25 mouse cellular contexts compared by ENCODE assay signal in genomic region chr14:103834147-103834546, GRCm38 (mm10). TPM values are rescaled to one million over a fixed set of nuclear protein-coding genes. Genes with fewer than 3 reads are reported as not detected.
DNase-seq lines count a peak whose midpoint lies in the region; ATAC-seq and TF ChIP-seq lines count a peak whose summit lies in the region.
"Had no signal": no experiment of that assay in that cellular context is flagged by ENCODE, and none has a peak within 500 bp of the region (broad histone marks: within the 10 kb centered on the region; RNA-seq: fewer than 3 reads in every experiment).

No protein-coding gene starts in this region.

- no peaks in the 10 kb centered on the region for H3K9me3 ChIP-seq in heart, embryonic 12.5 days (replicated peaks)
- no peaks in the 10 kb centered on the region for H3K9me3 ChIP-seq in hindbrain, postnatal 0 days (ENCODE audit: low read length)
- no peaks in the 10 kb centered on the region for H3K9me3 ChIP-seq in hindbrain, embryonic 11.5 days (ENCODE audit: control insufficient read depth, low read length)
- no peaks in the 10 kb centered on the region for H3K9me3 ChIP-seq in intestine, embryonic 16.5 days (ENCODE audit: control insufficient read depth, low read length)
- H3K9me3 ChIP-seq: forebrain, embryonic 10.5 days; hindbrain, embryonic 10.5 days; midbrain, embryonic 13.5 days; neural tube, embryonic 12.5 days; stomach, embryonic 15.5 days had no signal

- peaks cover 12% of the 10 kb centered on the region; the same call in 1 of the 2 replicates for H3K4me1 ChIP-seq in heart, embryonic 12.5 days (replicated peaks)
- no peaks in the 10 kb centered on the region for H3K4me1 ChIP-seq in hindbrain, postnatal 0 days (ENCODE audit: insufficient read depth, low read length)
- no peaks in the 10 kb centered on the region for H3K4me1 ChIP-seq in hindbrain, embryonic 11.5 days (replicated peaks; ENCODE audit: control insufficient read depth, insufficient read depth, low read length)
- peaks cover 9% of the 10 kb centered on the region; the same call in 1 of the 2 replicates for H3K4me1 ChIP-seq in brown adipose tissue, adult 24 weeks (ENCODE audit: control insufficient read depth, insufficient read depth, insufficient read length, low read length)
- H3K4me1 ChIP-seq in intestine, embryonic 16.5 days (ENCODE audit: control insufficient read depth, insufficient read depth, low read length): peaks cover 11% of the 10 kb centered on the region
- H3K4me1 ChIP-seq: neural tube, embryonic 12.5 days; stomach, embryonic 15.5 days had no signal

- peak overlapping the region; percentile 61 for H3K27ac ChIP-seq in heart, embryonic 12.5 days (ENCODE audit: poor library complexity, severe bottlenecking)
- no peak overlapping the region for H3K27ac ChIP-seq in hindbrain, postnatal 0 days
- no peak overlapping the region for H3K27ac ChIP-seq in hindbrain, embryonic 11.5 days (ENCODE audit: low read depth, low read length)
- H3K27ac ChIP-seq in brown adipose tissue, adult 24 weeks (replicated peaks; ENCODE audit: low read depth, low read length): peak overlapping the region; percentile 43
- 0 out of 2 replicates have a peak overlapping the region, but pooled peaks have one; percentile 33 for H3K27ac ChIP-seq in intestine, embryonic 16.5 days (ENCODE audit: low read length)
- H3K27ac ChIP-seq: forebrain, embryonic 10.5 days; hindbrain, embryonic 10.5 days; liver, embryonic 14.5 days; midbrain, embryonic 13.5 days; neural tube, embryonic 12.5 days; stomach, embryonic 15.5 days had no signal

- H3K4me3 ChIP-seq in heart, embryonic 12.5 days: no peak overlapping the region
- no peak overlapping the region for H3K4me3 ChIP-seq in hindbrain, postnatal 0 days (ENCODE audit: low read length)
- no peak overlapping the region for H3K4me3 ChIP-seq in hindbrain, embryonic 11.5 days (ENCODE audit: low read depth, low read length)
- 0 out of 2 replicates have a peak overlapping the region, but pooled peaks have one; percentile 15 for H3K4me3 ChIP-seq in brown adipose tissue, adult 24 weeks (ENCODE audit: insufficient read depth, low read depth, low read length)
- H3K4me3 ChIP-seq in intestine, embryonic 16.5 days (ENCODE audit: low read length): no peak overlapping the region
- H3K4me3 ChIP-seq: forebrain, embryonic 10.5 days; hindbrain, embryonic 10.5 days; midbrain, embryonic 13.5 days; neural tube, embryonic 12.5 days; stomach, embryonic 15.5 days had no signal

- no peak for ATAC-seq in heart, embryonic 12.5 days (ENCODE audit: insufficient number of reproducible peaks, low FRiP score)
- no peak for ATAC-seq in hindbrain, postnatal 0 days
- no peak for ATAC-seq in hindbrain, embryonic 11.5 days (ENCODE audit: low FRiP score)
- no peak for ATAC-seq in intestine, embryonic 16.5 days
- ATAC-seq: inflammation-experienced regulatory T-cells, adult 6 months; midbrain, embryonic 13.5 days had no signal

- no peak overlapping the region for H3K9ac ChIP-seq in heart, embryonic 12.5 days
- no peak overlapping the region for H3K9ac ChIP-seq in hindbrain, postnatal 0 days (replicated peaks; ENCODE audit: low read length)
- H3K9ac ChIP-seq in hindbrain, embryonic 11.5 days (ENCODE audit: low read depth, low read length): no peak overlapping the region
- no peak overlapping the region for H3K9ac ChIP-seq in intestine, embryonic 16.5 days (ENCODE audit: low read depth, low read length)
- H3K9ac ChIP-seq: liver, embryonic 14.5 days; lung, embryonic 14.5 days; midbrain, embryonic 13.5 days; neural tube, embryonic 12.5 days; stomach, embryonic 15.5 days had no signal

- no peak for TF ChIP-seq CTCF in hindbrain, postnatal 0 days (IDR thresholded peaks at IDR 0.05; ENCODE audit: low read depth)

- H3K36me3 ChIP-seq in heart, embryonic 12.5 days: no peaks in the 10 kb centered on the region
- H3K36me3 ChIP-seq in hindbrain, postnatal 0 days (ENCODE audit: insufficient read depth, low read length): no peaks in the 10 kb centered on the region
- H3K36me3 ChIP-seq in hindbrain, embryonic 11.5 days (ENCODE audit: control insufficient read depth, insufficient read depth, low read length): no peaks in the 10 kb centered on the region
- H3K36me3 ChIP-seq in intestine, embryonic 16.5 days (ENCODE audit: control insufficient read depth, insufficient read depth, low read length): no peaks in the 10 kb centered on the region
- H3K36me3 ChIP-seq: forebrain, embryonic 10.5 days; midbrain, embryonic 13.5 days; neural tube, embryonic 12.5 days; stomach, embryonic 15.5 days had no signal

- peak overlapping the region; percentile 41 for H3K4me2 ChIP-seq in heart, embryonic 12.5 days
- H3K4me2 ChIP-seq in hindbrain, postnatal 0 days (ENCODE audit: low read depth, low read length): 0 out of 2 replicates have a peak overlapping the region, but pooled peaks have one; percentile 24
- H3K4me2 ChIP-seq in hindbrain, embryonic 11.5 days (replicated peaks; ENCODE audit: low read depth, low read length): no peak overlapping the region
- H3K4me2 ChIP-seq in intestine, embryonic 16.5 days (ENCODE audit: low read depth, low read length): no peak overlapping the region; the same call in 1 of the 2 replicates
- H3K4me2 ChIP-seq: lung, embryonic 14.5 days; midbrain, embryonic 13.5 days; neural tube, embryonic 12.5 days had no signal

- 54% methylated on average over 3 of the region's 3 CpGs for WGBS in heart, embryonic 12.5 days
- 62% methylated on average over 3 of the region's 3 CpGs for WGBS in hindbrain, postnatal 0 days
- 78% methylated on average over 3 of the region's 3 CpGs for WGBS in hindbrain, embryonic 11.5 days
- 63% methylated on average over 3 of the region's 3 CpGs for WGBS in intestine, embryonic 16.5 days

- DNase-seq in heart, postnatal 4 days: no peak
- no peak for DNase-seq in hindbrain, postnatal 0 days (ENCODE audit: low spot score)
- no peak for DNase-seq in hindbrain, embryonic 11.5 days (ENCODE audit: low spot score)
- DNase-seq in urinary bladder, postnatal 10 days (ENCODE audit: low spot score): no peak
- DNase-seq: adrenal gland, adult 2 months; cerebellum, adult 18-20 months; cerebellum, postnatal 14 days; gastrocnemius, postnatal 10 days; kidney, postnatal 4 days; lung, embryonic 14.5 days; right cerebral cortex, adult 18-20 months; thymus, adult 18-20 months; thymus, postnatal 36 days had no signal

- H3K27me3 ChIP-seq in heart, embryonic 12.5 days (replicated peaks): no peaks in the 10 kb centered on the region
- H3K27me3 ChIP-seq in hindbrain, postnatal 0 days (ENCODE audit: insufficient read depth, low read length): no peaks in the 10 kb centered on the region
- H3K27me3 ChIP-seq in hindbrain, embryonic 11.5 days (ENCODE audit: control insufficient read depth, insufficient read depth, low read length): no peaks in the 10 kb centered on the region
- H3K27me3 ChIP-seq in intestine, embryonic 16.5 days (replicated peaks; ENCODE audit: control insufficient read depth, insufficient read depth, low read length): no peaks in the 10 kb centered on the region
- H3K27me3 ChIP-seq: midbrain, embryonic 13.5 days; neural tube, embryonic 12.5 days; stomach, embryonic 15.5 days had no signal

RNA-seq across cellular contexts. Expression of gene Ednrb, which starts 10.1 kb away (rescaled TPM):
- polyA plus RNA-seq in heart, embryonic 12.5 days (2016; fragmentation: Nextera tagmentation; extraction: Ambion mirVana): 120 and 130 TPM in 2 replicates
- total RNA-seq in heart, postnatal 4 days (2021): 10 to 100 TPM; 38.1 to 42.6 TPM
- total RNA-seq in hindbrain, postnatal 0 days (2014; rRNA removed): 199 and 221 TPM in 2 replicates
- polyA plus RNA-seq in hindbrain, postnatal 0 days (2015; fragmentation: Nextera tagmentation; extraction: Ambion mirVana): 208 and 232 TPM in 2 replicates
- 149 and 164 TPM in 2 replicates for polyA plus RNA-seq in hindbrain, embryonic 11.5 days (2014; fragmentation: Nextera tagmentation; extraction: Ambion mirVana)
- polyA plus RNA-seq in brown adipose tissue, adult 24 weeks (2012; ENCODE audit: insufficient read depth, insufficient read length, missing spikeins): 11.8 and 12.6 TPM in 2 replicates
- 125 and 133 TPM in 2 replicates for polyA plus RNA-seq in intestine, embryonic 16.5 days (2015; fragmentation: Nextera tagmentation; extraction: Ambion mirVana)
- total RNA-seq: MEL had no signal
- polyA plus RNA-seq: C2C12; inflammation-experienced regulatory T-cells, adult 6 months had no signal

Comparison
In these comparisons a context has a peak if more than half of its experiments do, and no peak if none do; other contexts are left out.
1. H3K4me2 ChIP-seq: peak in heart, embryonic 12.5 days (single experiment) and hindbrain, postnatal 0 days (single experiment); none in hindbrain, embryonic 11.5 days (single experiment) and intestine, embryonic 16.5 days (single experiment).
2. H3K27ac ChIP-seq: peak in heart, embryonic 12.5 days (single experiment), brown adipose tissue, adult 24 weeks (single experiment) and intestine, embryonic 16.5 days (single experiment); none in hindbrain, postnatal 0 days (single experiment) and hindbrain, embryonic 11.5 days (single experiment).